Mouse (Mus musculus) olfactory bulb, adult 2 months (tissue): ENCODE measurements around the gene Ncbp2.

Experiments
- CTCF ChIP-seq: fragments of 200-500 bp; IDR thresholded peaks from 2 replicates; pipeline ENCODE4 v1.5.1; 2012; ENCODE audit warnings: low read depth, mild to moderate bottlenecking, low read length, moderate library complexity; ENCODE audit not compliant: insufficient read depth
- POLR2A ChIP-seq: fragments of 200-500 bp; IDR thresholded peaks from 2 replicates; pipeline ENCODE4 v1.6.1; 2012; ENCODE audit warnings: mild to moderate bottlenecking, low read depth, low read length, moderate library complexity; ENCODE audit not compliant: insufficient read depth

DNA sequence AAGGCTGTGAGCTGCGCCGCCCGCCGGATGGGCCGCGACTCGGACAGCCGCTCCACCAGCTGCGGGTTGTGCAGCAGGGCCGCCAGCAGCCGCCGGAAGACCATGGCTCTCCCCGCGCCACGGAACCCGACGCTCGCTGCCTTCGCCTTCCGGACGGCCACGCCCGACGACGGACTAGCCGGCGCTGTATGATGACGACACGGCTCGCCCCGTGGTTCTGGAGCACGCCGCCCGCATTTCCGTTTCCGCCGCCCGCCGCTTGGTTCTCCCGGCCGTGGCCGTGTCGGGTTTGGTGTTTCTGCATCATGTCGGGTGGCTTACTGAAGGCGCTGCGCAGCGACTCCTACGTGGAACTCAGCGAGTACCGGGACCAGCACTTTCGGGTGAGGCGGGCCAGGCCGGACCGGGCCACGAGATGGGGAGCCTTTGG, at the start of gene Ncbp2, which contains the start of gene 0610012G03Rik:
- TF ChIP-seq CTCF (no peak), POLR2A (peak; percentile 56)
